Mouse (Mus musculus) megakaryocyte, embryonic 14.5 days (primary cell): Measurements from ENCODE around the gene Gsto2. TPM values are rescaled to one million over a fixed set of nuclear protein-coding genes. Genes with fewer than 3 reads are reported as not detected.

ENCODE experiments used
- H3K27me3 ChIP-seq: replicated peaks from 2 replicates; pipeline ENCODE3; 2012; ENCODE audit warnings: inconsistent platforms
- H3K36me3 ChIP-seq: replicated peaks from 2 replicates; pipeline ENCODE3; 2012; ENCODE audit warnings: low read length, inconsistent platforms, mixed read lengths
- H3K4me1 ChIP-seq: 2 replicates; pipeline ENCODE4 v1.6.1; 2012; ENCODE audit warnings: inconsistent platforms
- H3K4me3 ChIP-seq: replicated peaks from 2 replicates; pipeline ENCODE3; 2012; ENCODE audit warnings: moderate library complexity, mild to moderate bottlenecking, inconsistent platforms
- H3K9me3 ChIP-seq: 2 replicates; pipeline ENCODE4 v1.6.1; 2012; ENCODE audit warnings: inconsistent platforms
- FLI1 ChIP-seq: IDR thresholded peaks from 2 replicates; pipeline ENCODE4 v1.6.1; 2012; ENCODE audit warnings: low read length, inconsistent platforms, mixed read lengths
- GATA1 ChIP-seq: IDR thresholded peaks from 3 replicates; pipeline ENCODE4 v1.6.1; 2012; ENCODE audit warnings: mixed read lengths, low read length, inconsistent platforms, borderline replicate concordance
- polyA plus RNA-seq: library from polyadenylated mRNA; stranded (reverse); fragments of >175 nt; gene quantifications from 2 replicates; pipeline ENCODE4 v1.2.3, GENCODE M21; 2012; ENCODE audit warnings: low replicate concordance; ENCODE audit not compliant: insufficient read depth

Gsto2 gene
- polyA plus RNA-seq, 1 experiment = not detected

DNA sequence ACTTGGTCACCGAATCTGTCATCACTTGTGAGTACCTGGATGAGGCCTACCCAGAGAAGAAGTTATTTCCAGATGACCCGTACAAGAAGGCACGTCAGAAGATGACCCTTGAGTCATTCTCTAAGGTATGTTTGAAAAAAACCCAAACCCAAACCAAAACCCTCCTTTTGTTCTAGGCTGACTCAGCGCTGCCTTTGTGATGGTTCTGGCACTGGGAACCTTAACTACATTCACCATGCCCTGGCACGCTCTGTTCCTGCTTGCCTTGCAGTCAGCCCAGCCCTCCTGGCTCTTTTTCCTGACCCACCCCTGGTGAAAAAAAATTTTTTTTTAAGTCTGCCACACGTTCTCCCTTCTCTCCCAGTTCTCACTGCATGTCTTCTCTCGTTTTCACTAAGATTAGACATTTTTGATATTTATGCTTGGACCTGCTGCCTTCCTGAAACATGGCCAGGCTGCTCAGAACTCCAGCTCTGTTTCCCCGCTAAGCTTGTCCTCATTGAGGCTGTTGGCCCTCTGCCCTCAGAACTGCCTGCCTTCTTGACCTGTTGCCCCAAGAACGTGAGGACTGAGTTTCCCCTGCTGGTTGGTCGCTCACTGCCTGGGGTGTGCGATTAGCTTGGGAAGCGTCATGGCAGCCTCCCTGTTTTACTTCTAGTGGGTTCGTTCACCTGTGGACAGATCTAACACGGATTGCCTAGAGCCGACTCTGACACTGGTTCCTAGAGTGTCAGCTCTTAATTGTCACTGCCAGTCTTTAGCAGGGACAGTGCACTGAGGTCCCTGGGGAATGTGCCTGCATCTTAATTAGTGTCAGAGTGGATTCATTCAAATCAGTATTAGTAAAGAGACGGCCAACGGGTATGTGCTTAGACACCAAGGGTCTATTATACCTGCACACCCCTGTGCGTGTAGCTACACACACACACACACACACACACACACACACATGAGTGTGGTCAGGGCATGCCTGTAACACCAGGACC is 7.1 kb upstream of the Gsto2 start:
- H3K9me3 ChIP-seq = no peaks in the 10 kb centered on the region
- H3K4me1 ChIP-seq = peaks cover 28% of the 10 kb centered on the region
- TF ChIP-seq FLI1 (no peak), GATA1 (no peak)
- peaks cover 57% of the 10 kb centered on the region for H3K36me3 ChIP-seq
- no peaks in the 10 kb centered on the region for H3K27me3 ChIP-seq
- no peak overlapping the region for H3K4me3 ChIP-seq

DNA sequence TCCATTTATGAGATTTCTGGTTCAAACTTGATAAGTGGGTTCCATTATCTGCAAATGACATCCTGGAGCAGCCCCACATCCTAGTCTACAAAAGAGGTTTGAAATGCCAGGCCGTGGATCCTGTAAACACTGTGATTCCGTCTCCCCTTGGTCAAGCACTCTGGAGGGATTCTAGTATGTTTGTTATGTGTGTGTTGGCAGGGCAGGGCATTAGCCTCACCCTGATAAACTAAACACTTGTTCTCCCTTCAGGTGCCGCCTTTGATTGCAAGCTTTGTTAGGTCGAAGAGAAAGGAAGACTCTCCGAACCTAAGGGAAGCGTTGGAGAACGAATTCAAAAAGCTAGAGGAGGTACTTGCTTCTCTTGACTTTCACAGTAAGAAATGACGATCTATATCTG is 6.2 kb upstream of the Gsto2 start:
- no peak for TF ChIP-seq GATA1
- TF ChIP-seq FLI1 = no peak
- Histone ChIP-seq H3K4me1 (peaks cover 21% of the 10 kb centered on the region), H3K4me3 (no peak overlapping the region), H3K36me3 (peaks cover 64% of the 10 kb centered on the region), H3K27me3 (no peaks in the 10 kb centered on the region), H3K9me3 (no peaks in the 10 kb centered on the region)

DNA sequence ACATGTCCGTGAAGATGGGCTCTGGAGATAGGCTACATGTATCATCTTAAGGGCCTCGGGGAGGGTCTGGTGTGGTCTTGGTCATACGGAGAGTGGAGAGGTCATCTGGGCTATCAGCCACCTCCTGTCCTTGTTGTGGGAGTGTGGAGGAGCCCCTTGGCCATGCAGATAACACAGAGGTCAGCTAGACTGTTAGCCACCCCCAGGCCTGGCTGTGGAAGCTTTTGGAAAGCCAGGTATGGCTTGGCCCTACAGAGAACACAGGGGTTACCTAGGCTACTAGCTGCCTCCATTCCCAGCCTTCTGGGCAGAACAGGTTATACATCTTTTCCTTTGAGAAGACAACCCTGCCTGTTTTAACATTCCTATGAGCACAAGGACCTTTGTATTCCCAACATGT is 2.8 kb upstream of the Gsto2 start:
- Histone ChIP-seq H3K27me3 (no peaks in the 10 kb centered on the region), H3K36me3 (peaks cover 61% of the 10 kb centered on the region), H3K4me1 (peaks cover 9% of the 10 kb centered on the region; the same call in 1 of the 2 replicates), H3K9me3 (no peaks in the 10 kb centered on the region), H3K4me3 (no peak overlapping the region)
- TF ChIP-seq GATA1 = no peak
- TF ChIP-seq FLI1 = no peak

DNA sequence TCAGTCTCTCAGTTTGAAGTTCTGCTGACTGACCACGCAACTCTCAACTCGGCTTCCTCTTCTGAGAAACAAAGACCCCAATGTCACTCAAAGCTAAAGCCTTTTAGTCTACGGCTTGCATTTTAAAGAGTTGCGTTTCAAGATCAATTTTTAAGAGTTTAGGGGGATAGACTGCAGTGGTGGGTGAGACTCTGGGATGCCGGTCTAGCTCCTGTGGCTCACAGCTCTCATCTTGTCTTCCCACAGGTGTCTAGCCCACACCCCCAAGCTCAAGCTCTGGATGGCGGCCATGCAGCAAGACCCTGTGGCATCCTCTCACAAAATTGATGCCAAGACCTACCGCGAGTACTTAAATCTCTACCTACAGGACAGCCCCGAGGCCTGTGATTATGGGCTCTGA is 1.3 kb upstream of the Gsto2 start:
- H3K9me3 ChIP-seq = no peaks in the 10 kb centered on the region
- H3K4me1 ChIP-seq = peaks cover 9% of the 10 kb centered on the region; the same call in 1 of the 2 replicates
- H3K36me3 ChIP-seq = peaks cover 47% of the 10 kb centered on the region
- TF ChIP-seq GATA1 = no peak
- no peak for TF ChIP-seq FLI1
- H3K27me3 ChIP-seq = peaks cover 3% of the 10 kb centered on the region
- no peak overlapping the region for H3K4me3 ChIP-seq

DNA sequence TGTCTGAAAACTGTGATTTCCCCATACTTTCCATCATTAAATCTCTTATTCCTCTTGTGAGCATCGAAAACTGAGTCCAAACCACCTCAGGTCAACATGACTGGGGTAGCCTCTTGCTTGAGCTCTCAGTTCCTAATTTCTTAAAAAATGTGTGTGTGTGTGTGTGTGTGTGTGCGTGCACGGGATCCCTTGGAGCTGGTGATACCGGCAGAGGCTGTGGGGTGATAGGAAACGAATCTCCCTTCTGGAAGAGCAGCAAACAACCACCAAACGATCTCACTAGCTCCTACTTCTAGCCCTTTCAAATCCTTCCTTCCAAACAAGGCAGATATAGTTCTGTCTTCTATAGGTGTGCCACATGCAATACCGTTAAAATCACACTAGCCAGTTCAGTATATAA is 613 bp upstream of the Gsto2 start:
- Histone ChIP-seq H3K9me3 (no peaks in the 10 kb centered on the region), H3K36me3 (peaks cover 40% of the 10 kb centered on the region), H3K27me3 (peaks cover 5% of the 10 kb centered on the region), H3K4me3 (peak overlapping the region; percentile 93), H3K4me1 (peaks cover 9% of the 10 kb centered on the region; the same call in 1 of the 2 replicates)
- TF ChIP-seq GATA1 (no peak), FLI1 (no peak)

DNA sequence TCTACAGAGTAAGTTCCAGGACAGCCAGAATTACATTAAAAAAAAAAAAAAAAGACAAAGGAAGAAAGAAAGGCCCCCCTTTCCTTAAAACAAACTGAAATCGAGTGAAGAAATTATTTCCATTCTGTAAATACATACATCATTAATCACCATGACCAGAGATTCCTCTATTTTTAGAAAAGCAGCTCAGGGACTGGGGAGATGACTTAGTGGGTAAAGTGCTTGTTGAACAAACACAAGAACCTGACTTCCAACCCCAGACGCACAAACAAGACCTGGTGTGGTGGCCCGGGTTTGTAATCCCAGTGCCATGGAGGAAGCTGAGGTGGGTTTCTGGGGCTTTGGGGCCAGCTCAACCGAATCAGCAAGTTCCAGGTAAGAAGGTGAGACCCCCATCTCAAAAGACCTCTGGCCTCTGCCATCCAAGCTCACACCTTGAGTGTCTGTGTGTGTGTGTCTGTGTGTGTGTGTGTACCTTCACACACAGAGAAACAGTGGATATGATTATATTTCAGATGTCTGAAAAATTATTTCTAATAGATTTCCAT is 2.4 kb downstream of the Gsto2 start:
- H3K9me3 ChIP-seq = no peaks in the 10 kb centered on the region
- peaks cover 16% of the 10 kb centered on the region for H3K36me3 ChIP-seq

DNA sequence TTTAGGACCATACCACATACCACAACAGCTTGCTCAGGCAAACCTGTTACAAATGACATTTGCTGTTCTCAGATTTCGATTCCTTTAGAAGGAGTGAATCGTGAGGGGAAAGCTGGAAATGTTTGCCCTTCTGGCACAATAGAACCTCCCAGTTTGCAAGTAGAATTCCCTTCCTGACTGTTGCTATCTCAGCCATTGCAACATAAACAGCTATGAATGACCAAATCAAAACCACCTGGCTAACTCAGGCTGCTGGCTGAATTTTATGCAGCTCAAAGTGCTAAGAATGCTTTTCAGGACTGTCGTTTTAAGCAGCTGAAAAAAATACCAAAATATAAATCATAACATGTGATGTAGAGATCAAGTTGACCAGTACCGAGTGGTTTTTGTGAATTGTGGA is 3.6 kb downstream of the Gsto2 start:
- TF ChIP-seq GATA1 = no peak
- TF ChIP-seq FLI1 = no peak
- no peak overlapping the region for H3K4me3 ChIP-seq
- peaks cover 6% of the 10 kb centered on the region for H3K36me3 ChIP-seq
- peaks cover 15% of the 10 kb centered on the region for H3K27me3 ChIP-seq
- no peaks in the 10 kb centered on the region for H3K9me3 ChIP-seq
- peaks cover 9% of the 10 kb centered on the region; the same call in 1 of the 2 replicates for H3K4me1 ChIP-seq

More for the DNA sequence above, 2.4 kb downstream of the Gsto2 start:
- Histone ChIP-seq H3K4me1 (peaks cover 9% of the 10 kb centered on the region; the same call in 1 of the 2 replicates), H3K27me3 (peaks cover 15% of the 10 kb centered on the region), H3K4me3 (no peak overlapping the region)
- no peak for TF ChIP-seq FLI1
- no peak for TF ChIP-seq GATA1

DNA sequence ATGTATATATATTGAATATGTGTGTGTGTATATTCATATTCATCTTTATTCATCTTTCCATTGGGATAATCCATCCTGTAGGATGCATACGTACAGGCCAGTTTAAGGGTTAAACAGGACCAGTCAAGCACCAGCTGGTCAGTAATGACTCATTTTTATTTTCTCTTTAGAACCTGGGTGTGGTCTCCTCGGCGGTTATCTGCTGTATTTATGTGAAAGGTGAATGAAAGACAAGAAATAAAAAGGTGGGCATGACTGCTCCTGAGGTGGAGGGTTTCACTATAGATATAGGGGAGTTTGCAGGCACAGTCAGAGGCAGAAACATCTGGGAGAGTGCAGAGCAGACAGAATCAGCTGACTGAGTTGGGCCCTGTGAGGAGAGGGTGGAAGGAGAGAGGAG is 4.2 kb downstream of the Gsto2 start:
- H3K27me3 ChIP-seq = peaks cover 20% of the 10 kb centered on the region
- TF ChIP-seq FLI1 (no peak), GATA1 (no peak)
- no peak overlapping the region for H3K4me3 ChIP-seq
- H3K36me3 ChIP-seq = peaks cover under 1% of the 10 kb centered on the region
- no peaks in the 10 kb centered on the region for H3K9me3 ChIP-seq
- peaks cover 9% of the 10 kb centered on the region; the same call in 1 of the 2 replicates for H3K4me1 ChIP-seq

DNA sequence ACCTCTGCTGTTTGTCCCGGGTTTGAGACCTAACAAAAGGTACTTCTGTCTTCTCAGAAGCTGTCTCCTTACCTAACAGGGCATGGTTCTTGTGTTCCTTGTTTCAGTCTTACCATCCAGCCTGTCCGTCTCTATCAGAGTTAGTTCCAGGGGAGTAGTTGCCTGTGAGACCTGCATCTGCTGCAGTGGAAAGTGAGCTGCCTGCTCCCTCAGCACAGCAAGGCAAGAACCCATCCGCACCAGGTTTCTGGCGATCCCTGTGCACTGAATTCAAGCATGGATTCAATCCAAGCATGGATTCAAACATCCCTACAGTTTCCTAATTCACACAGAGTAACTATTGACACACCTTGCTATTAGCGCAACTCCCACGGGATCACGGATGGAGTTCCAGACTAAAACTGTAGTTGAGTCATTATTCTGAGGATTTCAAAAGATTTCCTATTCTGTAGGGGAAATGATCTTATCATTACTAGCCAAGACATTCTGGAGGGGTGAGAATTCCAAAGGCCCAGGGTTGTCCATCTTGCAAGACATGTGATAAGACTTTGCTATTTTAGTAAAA is 4.8 kb downstream of the Gsto2 start:
- H3K4me1 ChIP-seq = peaks cover 5% of the 10 kb centered on the region; the same call in 1 of the 2 replicates
- H3K36me3 ChIP-seq = no peaks in the 10 kb centered on the region
- H3K27me3 ChIP-seq = peaks cover 20% of the 10 kb centered on the region
- H3K4me3 ChIP-seq = no peak overlapping the region
- no peaks in the 10 kb centered on the region for H3K9me3 ChIP-seq
- TF ChIP-seq GATA1 (no peak), FLI1 (no peak)

DNA sequence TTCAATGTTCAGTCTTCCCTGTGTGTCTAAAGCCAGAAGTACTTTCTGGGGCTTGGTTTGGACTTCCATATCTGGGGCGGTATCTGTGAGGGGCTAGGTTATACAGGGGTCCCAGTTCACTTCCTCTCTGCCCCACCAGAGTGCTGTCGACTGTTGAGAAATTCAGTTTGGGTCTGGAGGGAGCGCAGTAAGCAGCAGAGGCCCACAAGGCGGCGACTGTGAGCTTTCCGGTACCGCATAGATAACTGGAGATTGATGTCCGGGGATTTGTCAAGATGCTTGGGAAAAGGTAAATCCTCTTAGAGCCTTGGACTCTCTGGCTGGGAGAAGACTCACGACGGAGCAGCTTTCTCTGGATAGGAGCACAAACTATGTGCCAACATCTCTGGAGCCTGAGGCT is 6.2 kb downstream of the Gsto2 start:
- no peaks in the 10 kb centered on the region for H3K4me1 ChIP-seq
- no peaks in the 10 kb centered on the region for H3K9me3 ChIP-seq
- no peaks in the 10 kb centered on the region for H3K36me3 ChIP-seq
- TF ChIP-seq FLI1 (no peak), GATA1 (no peak)
- H3K4me3 ChIP-seq = no peak overlapping the region
- H3K27me3 ChIP-seq = peaks cover 28% of the 10 kb centered on the region
